Mouse (Mus musculus) heart, embryonic 15.5 days (tissue): ENCODE measurements around the gene Shisal2b. TPM values are rescaled to one million over a fixed set of nuclear protein-coding genes. Genes with fewer than 3 reads are reported as not detected.

Experiments used
- ATAC-seq: fragments of 200-750 bp; cut with Nextera tagmentation; replicated peaks from 2 replicates; pipeline ENCODE4 v1.8.0; 2017; ENCODE audit warnings: low read depth, moderate TSS enrichment; ENCODE audit not compliant: insufficient number of reproducible peaks, insufficient read depth, low FRiP score
- H3K27ac ChIP-seq: fragments of 300-500 bp; sonication (generic); 2 replicates; pipeline ENCODE4 v1.5.1; 2015; ENCODE audit warnings: mild to moderate bottlenecking, inconsistent platforms
- H3K27me3 ChIP-seq: fragments of 300-500 bp; sonication (generic); 2 replicates; pipeline ENCODE4 v1.6.1; 2015; ENCODE audit warnings: inconsistent platforms
- H3K36me3 ChIP-seq: fragments of 300-500 bp; sonication (generic); 2 replicates; pipeline ENCODE4 v1.6.1; 2015; ENCODE audit warnings: mild to moderate bottlenecking, inconsistent platforms
- H3K4me1 ChIP-seq: fragments of 300-500 bp; sonication (generic); replicated peaks from 2 replicates; pipeline ENCODE4 v1.6.1; 2015; ENCODE audit warnings: inconsistent platforms
- H3K4me2 ChIP-seq: fragments of 300-500 bp; sonication (generic); 2 replicates; pipeline ENCODE4 v1.6.1; 2015; ENCODE audit warnings: inconsistent platforms, mild to moderate bottlenecking, moderate library complexity
- H3K4me3 ChIP-seq: fragments of 300-500 bp; sonication (generic); 2 replicates; pipeline ENCODE4 v1.5.1; 2015; ENCODE audit warnings: mild to moderate bottlenecking, inconsistent platforms
- H3K9ac ChIP-seq: fragments of 300-500 bp; sonication (generic); 2 replicates; pipeline ENCODE4 v1.6.1; 2015; ENCODE audit warnings: mild to moderate bottlenecking, inconsistent platforms
- H3K9me3 ChIP-seq: fragments of 300-500 bp; sonication (generic); replicated peaks from 2 replicates; pipeline ENCODE4 v1.6.1; 2016; ENCODE audit warnings: inconsistent platforms
- WGBS: fragments of 180-500 bp; shearing (Covaris S2); methylation state at CpG from one replicate; pipeline ENCODE4 v1.1.7; 2015; ENCODE audit warnings: mixed read lengths; 5-methylcytosine and 5-hydroxymethylcytosine counted together
- polyA plus RNA-seq: library from polyadenylated mRNA; unstranded; fragments of >200 nt; fragmentation: Nextera tagmentation; extraction: Ambion mirVana; gene quantifications from 2 replicates; pipeline ENCODE4 v1.2.1, GENCODE M21; 2015

The Shisal2b gene
- polyA plus RNA-seq, 1 experiment from 2014 or later = not detected

- peaks cover 8% of the 10 kb centered on the region; the same call in 1 of the 2 replicates for H3K36me3 ChIP-seq
- peak overlapping the region; percentile 85 for H3K9ac ChIP-seq
- H3K27me3 ChIP-seq = no peaks in the 10 kb centered on the region
- 8% methylated on average over 8 of the region's 8 CpGs for WGBS
- H3K9me3 ChIP-seq = no peaks in the 10 kb centered on the region
- H3K4me1 ChIP-seq = peaks cover 17% of the 10 kb centered on the region
- peak; percentile 2; the same call in 1 of the 2 replicates for ATAC-seq
- peak overlapping the region; percentile 71 for H3K4me2 ChIP-seq
- H3K27ac ChIP-seq = peak overlapping the region; percentile 83
- peak overlapping the region; percentile 73 for H3K4me3 ChIP-seq
Observed at GRCm38 (mm10) chr13:104816270-104816634, 47.4 kb downstream of the Shisal2b start.

- Histone ChIP-seq H3K27me3 (no peaks in the 10 kb centered on the region), H3K36me3 (peaks cover 24% of the 10 kb centered on the region), H3K4me3 (no peak overlapping the region), H3K4me2 (no peak overlapping the region), H3K9ac (no peak overlapping the region), H3K27ac (no peak overlapping the region), H3K9me3 (no peaks in the 10 kb centered on the region), H3K4me1 (no peaks in the 10 kb centered on the region)
- ATAC-seq = no peak
- 51% methylated on average over 3 of the region's 3 CpGs for WGBS
Observed at GRCm38 (mm10) chr13:104805681-104806080, 58.0 kb downstream of the Shisal2b start.

GRCm38 (mm10) chr13:104799566-104800182 lies 64.0 kb downstream of the Shisal2b start:
- WGBS = 74% methylated on average over 7 of the region's 7 CpGs
- peaks cover 20% of the 10 kb centered on the region for H3K36me3 ChIP-seq

GRCm38 (mm10) chr13:104799067-104799466 lies 64.6 kb downstream of the Shisal2b start:
- H3K9me3 ChIP-seq = no peaks in the 10 kb centered on the region
- peaks cover 15% of the 10 kb centered on the region for H3K36me3 ChIP-seq
- no peak overlapping the region for H3K4me3 ChIP-seq
- no peak overlapping the region for H3K27ac ChIP-seq
- no peak for ATAC-seq
- H3K4me1 ChIP-seq = no peaks in the 10 kb centered on the region
- H3K4me2 ChIP-seq = no peak overlapping the region
- 91% methylated on average over 8 of the region's 8 CpGs for WGBS
- no peak overlapping the region for H3K9ac ChIP-seq
- H3K27me3 ChIP-seq = no peaks in the 10 kb centered on the region

More at GRCm38 (mm10) chr13:104799566-104800182, 64.0 kb downstream of the Shisal2b start:
- no peak overlapping the region for H3K4me3 ChIP-seq
- H3K4me1 ChIP-seq = no peaks in the 10 kb centered on the region
- no peaks in the 10 kb centered on the region for H3K27me3 ChIP-seq
- H3K4me2 ChIP-seq = no peak overlapping the region
- H3K9ac ChIP-seq = no peak overlapping the region
- ATAC-seq = no peak
- H3K27ac ChIP-seq = no peak overlapping the region
- no peaks in the 10 kb centered on the region for H3K9me3 ChIP-seq

Other genes with a start within 250 kb of the Shisal2b start
- 16.7 and 19.5 TPM in 2 replicates for gene Srek1ip1, start 71.4 kb downstream of the Shisal2b start, polyA plus RNA-seq
- gene Cwc27, start 46.8 kb downstream of the Shisal2b start, polyA plus RNA-seq = 19.6 and 20.6 TPM in 2 replicates
- 2.7 and 3.2 TPM in 2 replicates for gene Rgs7bp, start 191.0 kb upstream of the Shisal2b start, polyA plus RNA-seq
- not detected in 2 replicates for gene 4933425L06Rik, start 218.2 kb upstream of the Shisal2b start, polyA plus RNA-seq